Mouse (Mus musculus) cerebellum, adult 2 months (tissue): Measurements from ENCODE around the gene Carmil1.

Experiments used
- CTCF ChIP-seq: fragments of 200-500 bp; IDR thresholded peaks from 2 replicates; pipeline ENCODE4 v1.5.1; 2011; ENCODE audit warnings: low read depth, mild to moderate bottlenecking, control low read depth, low read length, moderate library complexity, borderline replicate concordance; ENCODE audit not compliant: insufficient read depth
- POLR2A ChIP-seq: fragments of 200-500 bp; IDR thresholded peaks from 2 replicates; pipeline ENCODE4 v1.6.1; 2011; ENCODE audit warnings: low read length, control low read depth, borderline replicate concordance; ENCODE audit not compliant: insufficient read depth

- TF ChIP-seq CTCF (no peak), POLR2A (no peak)
Observed at GRCm38 (mm10) chr13:24092073-24092472, 188.5 kb downstream of the Carmil1 start.
